Mouse (Mus musculus) ES-E14 (cell line): ENCODE measurements at regions not wholly inside any gene's neighbourhood (a gene's known extent, or its start where the extent isn't known, plus 50 kb on each side); places are given as distances from the start of the nearest gene placed in this dataset.

Source experiments
- CHD2 ChIP-seq: IDR thresholded peaks from 2 replicates; pipeline ENCODE4 v1.6.1; 2014; ENCODE audit warnings: mild to moderate bottlenecking, low read depth, low read length, inconsistent platforms
- HCFC1 ChIP-seq: IDR thresholded peaks from 2 replicates; pipeline ENCODE4 v1.6.1; 2012; ENCODE audit warnings: low read length, inconsistent platforms, borderline replicate concordance; ENCODE audit not compliant: insufficient read depth
- ZC3H11A ChIP-seq: IDR thresholded peaks from 2 replicates; pipeline ENCODE4 v1.6.1; 2012; ENCODE audit warnings: low read depth, mild to moderate bottlenecking, inconsistent platforms, low read length, borderline replicate concordance

DNA sequence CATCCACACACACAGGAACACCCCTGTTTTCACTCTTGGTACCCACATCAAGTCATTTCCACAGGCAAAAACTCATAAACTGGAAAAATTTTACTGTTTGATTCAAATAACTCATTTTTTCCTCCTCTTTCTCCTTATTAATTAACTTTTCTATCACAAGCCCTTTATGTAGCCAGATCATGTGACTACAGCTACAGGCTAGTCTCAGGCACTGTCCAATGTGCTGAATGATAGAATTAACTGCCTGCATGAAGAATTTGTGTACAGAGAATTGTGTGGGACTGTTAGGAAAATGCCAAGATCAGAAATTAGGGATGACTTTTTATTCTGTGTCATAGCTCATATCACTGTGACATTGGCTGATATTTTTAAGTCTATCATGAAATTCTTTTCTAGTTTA is 402.4 kb upstream of the Got2 start:
- TF ChIP-seq CHD2 (no peak), ZC3H11A (no peak), HCFC1 (no peak)
